Mouse (Mus musculus) c-Kit-positive CD71-positive TER-119-negative erythroid progenitor cells, embryonic 14.5 days (primary cell): ENCODE results near the gene Zc3h18.

Experiments used
- DNase-seq: peaks from one replicate; pipeline ENCODE4 v3.0.0-alpha.2; 2013; ENCODE audit warnings: low read depth

Gene Zc3h18

DNA sequence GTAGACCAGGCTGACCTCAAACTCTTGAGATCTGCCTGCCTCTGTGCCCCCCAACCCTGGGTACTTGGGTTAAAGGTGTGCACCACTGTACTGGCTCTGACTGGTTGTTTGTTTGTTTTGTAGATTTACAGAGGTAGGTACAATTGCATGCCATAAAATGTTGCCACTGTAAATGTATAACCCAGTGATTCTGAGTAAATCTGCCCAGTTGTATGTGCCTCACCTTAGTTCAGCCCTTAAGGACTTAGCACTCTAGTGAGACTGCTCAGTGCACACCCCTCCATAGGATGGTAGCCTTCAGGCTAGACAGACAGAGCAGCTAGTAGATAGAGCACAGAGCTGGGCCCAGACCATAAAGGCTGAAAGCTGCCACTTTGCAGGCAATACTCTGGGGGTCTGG lies 17.3 kb downstream of the Zc3h18 start:
- no peak for DNase-seq

DNA sequence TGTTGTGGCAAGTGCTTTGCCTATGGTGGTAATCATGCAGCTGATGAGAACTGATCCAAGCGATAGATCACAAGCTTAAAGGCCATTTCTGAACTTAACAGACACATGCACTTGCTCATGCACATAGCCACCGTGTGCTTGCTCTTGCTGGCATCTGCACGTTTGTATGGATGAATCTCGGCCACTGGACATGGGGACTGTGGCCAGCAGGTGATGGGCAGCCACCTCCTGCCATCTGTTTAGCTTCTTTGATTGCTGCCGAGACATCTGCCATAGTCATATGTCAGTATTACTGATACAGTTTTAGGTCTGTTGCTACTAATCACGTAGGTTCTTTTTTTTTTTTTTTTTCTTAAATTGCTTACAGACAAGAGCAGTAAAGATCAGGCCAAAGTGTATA lies 18.9 kb downstream of the Zc3h18 start:
- DNase-seq, result no peak

DNA sequence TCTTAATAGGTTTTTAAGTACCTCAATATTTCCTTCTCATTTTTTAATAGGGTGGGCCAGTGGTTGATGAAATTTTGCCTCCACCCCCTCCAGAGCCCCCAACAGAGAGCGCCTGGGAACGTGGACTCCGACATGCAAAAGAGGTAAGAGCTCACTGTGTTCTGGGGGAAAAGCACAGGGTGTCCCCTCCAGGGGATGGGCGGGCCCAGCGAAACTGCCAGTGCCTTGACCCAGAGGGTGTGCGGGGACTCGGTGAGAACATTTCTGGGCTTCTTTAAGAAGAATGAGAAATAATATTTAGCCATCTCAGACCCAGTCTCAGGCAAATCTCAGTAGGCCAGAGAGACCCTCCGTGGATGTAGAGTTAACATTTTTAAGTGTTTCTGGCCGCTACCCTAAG lies 21.8 kb downstream of the Zc3h18 start:
- no peak for DNase-seq

- no peak for DNase-seq
Observed at GRCm38 (mm10) chr8:122405146-122405805, 28.9 kb downstream of the Zc3h18 start.

DNA sequence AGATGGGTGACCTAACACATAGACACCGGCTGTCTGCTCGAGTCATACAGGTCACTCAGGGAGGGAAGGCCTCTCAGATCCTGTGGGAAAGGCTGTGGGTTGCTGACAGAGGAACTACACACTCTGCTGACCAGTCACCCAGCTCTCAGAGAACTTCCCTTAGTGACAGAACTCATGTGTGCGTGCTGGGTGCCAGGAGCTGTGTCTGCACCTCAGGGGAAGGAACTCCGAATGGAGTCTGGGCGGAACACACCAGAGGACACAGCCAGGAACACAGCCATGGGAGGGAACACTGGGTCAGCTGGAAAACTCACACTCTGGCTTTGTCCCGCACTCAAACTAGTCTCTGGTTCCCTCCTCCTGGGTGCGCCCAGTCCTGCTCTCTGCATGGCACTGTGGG lies 31.3 kb downstream of the Zc3h18 start:
- DNase-seq, result no peak

DNA sequence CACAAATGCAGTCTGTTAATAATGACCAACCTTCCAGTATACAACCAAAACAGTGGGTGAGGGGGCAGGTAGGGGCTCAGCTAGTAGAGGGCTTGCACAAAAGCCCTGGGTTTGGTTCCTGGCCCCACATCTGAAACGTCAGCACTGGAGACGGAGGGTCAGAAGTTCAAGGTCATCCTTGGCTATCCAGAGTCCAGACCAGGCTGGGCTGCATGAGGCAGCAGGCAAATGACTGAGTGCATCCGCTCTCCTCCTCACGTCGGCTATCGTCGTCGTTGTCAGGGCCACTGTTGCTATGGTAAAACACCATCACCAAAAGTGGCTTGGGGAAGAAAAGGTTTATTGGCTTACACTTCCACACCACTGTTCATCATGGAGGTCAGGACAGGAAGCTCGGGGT lies 37.9 kb downstream of the Zc3h18 start:
- DNase-seq, result no peak

DNA sequence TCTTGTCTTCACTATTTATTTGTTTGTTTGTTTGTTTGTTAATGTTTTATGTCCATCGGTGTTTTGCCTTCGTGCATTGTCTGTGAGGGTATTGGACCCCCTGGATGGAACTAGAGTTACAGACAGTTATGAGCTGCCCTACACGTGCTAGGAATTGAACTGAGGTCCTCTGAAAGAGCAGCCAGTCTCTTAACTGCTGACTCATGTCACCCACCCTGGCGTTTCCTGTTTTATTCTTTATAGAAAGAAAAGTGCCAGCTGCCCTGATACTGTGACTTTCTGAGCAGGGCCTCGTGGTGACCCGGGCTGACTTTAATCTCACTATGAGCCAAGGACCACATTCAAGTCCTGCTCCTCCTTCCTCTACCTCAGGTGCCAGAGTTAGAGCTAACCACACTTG lies 39.1 kb downstream of the Zc3h18 start:
- no peak for DNase-seq

DNA sequence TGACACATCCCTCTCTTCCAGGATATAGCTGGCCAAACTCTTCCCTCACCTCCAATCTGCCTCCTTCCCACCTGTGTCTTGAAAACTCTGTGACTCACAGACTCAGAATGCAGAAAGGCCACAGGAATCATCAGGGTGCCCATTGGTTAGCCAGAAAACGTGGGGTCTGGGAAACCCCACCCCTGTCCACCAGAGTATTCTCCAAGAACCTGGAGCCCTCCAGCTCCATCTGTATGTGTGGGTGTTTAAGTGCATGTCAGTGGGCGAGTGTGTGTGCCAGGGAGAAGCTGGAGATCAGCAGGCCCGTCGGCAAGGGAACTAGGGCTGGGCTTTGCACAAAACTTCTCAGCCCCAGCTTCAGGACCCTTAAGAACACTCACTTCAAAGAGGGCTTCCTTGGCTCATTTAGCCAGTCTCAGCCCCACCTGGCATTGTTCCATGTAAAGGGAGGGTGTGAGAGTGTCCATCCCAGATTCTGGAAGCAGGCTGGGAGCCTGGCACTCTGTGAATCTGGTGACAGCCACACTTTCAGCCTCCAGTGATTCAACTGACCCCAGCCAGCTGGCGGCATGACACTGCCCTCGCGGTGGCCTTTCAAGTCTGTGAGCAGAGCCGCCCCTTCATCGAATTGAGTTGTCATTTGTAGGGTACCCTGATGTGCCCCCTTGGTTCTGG lies 43.6 kb downstream of the Zc3h18 start:
- no peak for DNase-seq

DNA sequence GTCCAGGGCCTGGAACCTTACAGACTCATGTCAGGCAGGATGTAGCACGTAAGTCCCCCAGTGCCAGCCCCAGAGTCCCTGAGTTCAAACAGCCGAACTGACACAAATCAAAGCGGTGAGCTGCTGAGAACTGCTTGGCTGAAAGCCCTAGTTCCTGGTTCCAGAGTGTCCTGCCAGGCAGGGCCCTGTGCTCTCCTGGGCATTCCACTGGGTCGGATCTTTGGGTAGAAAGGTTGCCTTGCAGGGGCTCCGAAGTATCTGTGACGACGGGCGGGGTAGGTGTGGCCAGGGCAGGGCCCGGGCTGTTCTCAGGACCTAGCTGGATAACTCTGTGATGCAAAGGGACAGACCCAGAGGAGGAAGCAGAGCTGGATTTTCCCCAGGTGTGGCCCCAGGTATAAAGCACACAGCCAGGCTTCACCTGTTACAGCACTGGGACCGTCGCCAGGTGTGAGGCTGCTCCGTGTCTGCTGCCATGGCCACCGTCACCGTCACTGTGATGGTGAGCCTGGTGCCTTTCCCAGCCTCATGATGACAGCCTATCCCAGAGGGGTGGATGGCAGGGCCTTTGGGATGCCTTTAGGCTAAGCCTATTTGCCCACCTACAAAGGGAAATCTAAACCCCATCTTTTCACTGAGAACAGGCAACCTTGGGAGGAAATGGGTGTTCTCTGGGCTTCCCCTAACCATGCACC lies 45.1 kb downstream of the Zc3h18 start, which contains the start of gene Il17c:
Gene Il17c, plus strand, starts transcription at position 645 of the 695 bp plus-strand sequence.
- DNase-seq, result no peak

DNA sequence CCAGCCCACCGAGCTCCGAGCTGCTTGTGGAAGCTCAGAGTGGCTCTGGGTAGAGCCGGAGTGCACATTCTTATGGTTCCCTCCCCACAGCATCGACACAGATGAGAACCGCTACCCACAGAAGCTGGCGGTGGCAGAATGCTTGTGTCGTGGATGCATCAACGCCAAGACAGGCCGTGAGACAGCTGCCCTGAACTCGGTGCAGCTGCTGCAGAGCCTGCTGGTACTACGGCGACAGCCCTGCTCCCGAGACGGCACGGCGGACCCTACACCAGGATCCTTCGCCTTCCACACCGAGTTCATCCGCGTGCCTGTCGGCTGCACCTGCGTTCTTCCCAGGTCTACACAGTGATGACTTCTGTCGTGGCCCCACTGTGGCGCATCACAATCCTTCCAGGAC lies 46.8 kb downstream of the Zc3h18 start:
- DNase-seq, result no peak

- no peak for DNase-seq
Observed at GRCm38 (mm10) chr8:122423659-122424058, 47.2 kb downstream of the Zc3h18 start.

GRCm38 (mm10) chr8:122426145-122426544 lies 49.7 kb downstream of the Zc3h18 start:
- no peak for DNase-seq

GRCm38 (mm10) chr8:122427607-122428006 lies 51.2 kb downstream of the Zc3h18 start:
- DNase-seq, result no peak

- DNase-seq, result no peak
Observed at GRCm38 (mm10) chr8:122428163-122428562, 51.8 kb downstream of the Zc3h18 start.

DNA sequence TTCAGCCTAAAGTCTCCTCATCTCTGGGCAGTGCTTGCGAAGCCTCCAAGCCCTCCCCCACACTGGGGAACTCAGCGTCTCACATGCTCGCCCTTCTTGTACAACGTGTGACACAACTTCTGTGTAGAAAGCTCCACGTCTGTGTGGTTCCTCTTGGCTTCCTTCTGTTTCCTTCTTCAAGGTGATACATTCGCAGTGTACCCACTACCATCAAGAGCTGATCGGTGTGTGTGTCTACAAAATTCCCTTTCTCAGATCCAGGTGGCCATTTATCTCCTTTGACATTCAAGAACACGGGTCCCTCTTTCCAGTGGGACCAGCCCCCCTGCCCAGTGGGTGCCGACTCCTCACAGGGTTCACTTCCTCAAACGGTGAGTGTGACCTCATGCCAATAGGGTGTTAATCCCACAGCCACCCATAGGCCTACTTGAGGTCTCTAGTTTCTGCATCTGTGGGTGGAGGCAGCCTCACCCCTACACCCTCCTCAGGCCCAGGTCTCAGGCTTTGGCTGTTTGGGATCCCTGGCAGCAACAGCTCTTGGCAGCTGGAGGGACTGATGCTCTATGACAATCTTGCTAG lies 53.7 kb downstream of the Zc3h18 start:
- DNase-seq, result no peak

DNA sequence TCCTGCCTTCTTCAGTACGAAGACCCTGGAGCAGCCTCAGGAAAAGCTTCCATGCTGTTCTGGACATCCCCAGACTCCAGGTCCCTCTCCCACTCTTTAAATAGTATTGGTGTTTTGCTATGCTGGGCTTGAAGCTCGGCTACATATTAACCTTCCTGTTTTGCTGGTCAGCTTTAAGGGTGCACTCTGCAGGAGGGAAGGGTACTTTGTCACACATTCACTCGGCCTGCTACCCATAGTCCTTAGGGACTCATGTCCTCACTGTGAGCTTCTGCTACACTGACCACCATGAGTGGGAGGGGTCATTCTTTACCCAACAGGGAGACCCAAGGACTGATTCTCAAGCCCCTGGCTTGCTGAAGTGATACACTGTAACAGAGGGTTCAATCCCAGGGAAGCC lies 54.2 kb downstream of the Zc3h18 start:
- DNase-seq, result no peak

- DNase-seq, result no peak
Observed at GRCm38 (mm10) chr8:122431694-122432442, 55.5 kb downstream of the Zc3h18 start.

DNA sequence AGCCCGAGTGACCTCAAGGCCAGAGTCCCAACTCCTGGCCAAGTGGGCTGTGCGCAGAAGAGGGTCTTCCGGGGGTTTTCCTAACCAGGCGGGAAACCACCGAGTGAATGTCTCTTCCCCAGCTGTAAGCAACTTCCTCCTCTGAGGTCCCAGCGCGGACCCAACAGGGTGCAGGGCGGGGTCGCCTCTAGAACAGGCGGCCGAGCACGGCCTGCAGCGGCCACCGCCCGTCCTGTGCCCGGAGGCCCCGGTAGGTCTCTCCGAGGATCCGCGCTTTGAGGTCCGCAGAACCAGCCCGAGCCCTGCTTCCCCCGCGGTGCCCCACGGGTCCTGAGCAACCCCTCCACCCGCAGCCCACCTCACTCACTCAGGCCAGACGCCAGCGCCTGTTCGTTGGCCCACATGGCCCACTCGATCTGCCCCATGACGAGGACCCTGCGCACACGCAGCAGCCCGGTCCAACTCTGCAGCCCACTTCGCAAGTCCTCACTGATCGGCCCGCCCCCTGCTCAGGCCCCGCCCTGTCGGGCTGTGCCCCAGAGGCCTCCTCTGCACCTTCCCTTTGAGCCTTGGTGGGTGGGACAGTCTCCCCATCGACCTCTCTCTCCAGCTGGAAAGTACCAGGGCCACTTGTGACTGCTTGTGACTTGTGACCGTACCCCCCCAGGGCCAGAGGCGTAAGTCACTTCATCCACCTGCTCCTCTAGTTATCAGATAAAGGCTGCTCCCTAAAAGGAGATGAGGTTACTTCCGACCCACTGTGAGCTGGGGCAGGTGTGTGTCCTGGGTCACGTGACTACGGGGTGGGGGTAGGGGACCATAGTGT lies 56.2 kb downstream of the Zc3h18 start, which contains the start of gene Cyba:
Gene Cyba, minus strand, starts transcription at position 488 of the 826 bp plus-strand sequence.
- peak; percentile 35 for DNase-seq

GRCm38 (mm10) chr8:122433269-122433905 lies 57.0 kb downstream of the Zc3h18 start:
- no peak for DNase-seq

DNA sequence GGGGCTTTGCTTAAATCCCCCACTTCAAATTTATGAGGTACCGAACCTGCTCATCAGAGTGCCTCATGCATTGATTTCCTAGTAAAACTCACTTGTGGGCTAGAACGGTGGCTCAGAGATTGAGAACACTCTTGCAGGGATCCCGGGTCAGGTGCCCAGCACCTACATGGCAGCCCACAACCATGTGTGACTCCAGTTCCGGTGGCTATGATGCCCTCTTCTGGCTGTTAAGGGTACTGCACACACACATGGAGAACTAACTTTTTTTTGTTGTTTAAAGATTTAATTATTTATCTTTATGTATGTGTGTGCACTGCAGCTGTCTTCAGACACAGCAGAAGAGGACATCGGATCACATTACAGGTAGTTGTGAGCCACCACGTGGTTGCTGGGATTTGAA lies 59.0 kb downstream of the Zc3h18 start:
- DNase-seq, result no peak

DNA sequence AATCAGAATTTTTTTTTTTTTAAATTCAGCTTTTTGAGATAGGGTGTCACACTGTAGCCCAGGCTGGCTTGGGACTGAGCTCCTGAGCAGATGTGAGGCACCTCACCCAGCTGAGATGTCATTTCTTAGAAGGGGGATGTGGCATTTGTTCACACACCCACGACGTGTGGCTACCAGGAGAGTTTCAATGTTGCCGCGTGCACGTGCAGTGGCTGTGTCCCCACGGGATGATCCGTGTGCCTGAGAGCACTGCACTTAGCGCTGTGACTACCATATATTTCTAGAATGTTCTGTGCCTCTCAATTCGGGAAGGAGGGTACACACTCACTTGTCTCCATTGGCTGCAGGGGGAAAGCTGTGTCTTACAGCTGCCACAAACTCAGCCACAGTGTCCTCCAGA lies 59.7 kb downstream of the Zc3h18 start:
- no peak for DNase-seq
